Mouse (Mus musculus): ENCODE data around the gene Gm10273.

Gm10273 gene

DNA sequence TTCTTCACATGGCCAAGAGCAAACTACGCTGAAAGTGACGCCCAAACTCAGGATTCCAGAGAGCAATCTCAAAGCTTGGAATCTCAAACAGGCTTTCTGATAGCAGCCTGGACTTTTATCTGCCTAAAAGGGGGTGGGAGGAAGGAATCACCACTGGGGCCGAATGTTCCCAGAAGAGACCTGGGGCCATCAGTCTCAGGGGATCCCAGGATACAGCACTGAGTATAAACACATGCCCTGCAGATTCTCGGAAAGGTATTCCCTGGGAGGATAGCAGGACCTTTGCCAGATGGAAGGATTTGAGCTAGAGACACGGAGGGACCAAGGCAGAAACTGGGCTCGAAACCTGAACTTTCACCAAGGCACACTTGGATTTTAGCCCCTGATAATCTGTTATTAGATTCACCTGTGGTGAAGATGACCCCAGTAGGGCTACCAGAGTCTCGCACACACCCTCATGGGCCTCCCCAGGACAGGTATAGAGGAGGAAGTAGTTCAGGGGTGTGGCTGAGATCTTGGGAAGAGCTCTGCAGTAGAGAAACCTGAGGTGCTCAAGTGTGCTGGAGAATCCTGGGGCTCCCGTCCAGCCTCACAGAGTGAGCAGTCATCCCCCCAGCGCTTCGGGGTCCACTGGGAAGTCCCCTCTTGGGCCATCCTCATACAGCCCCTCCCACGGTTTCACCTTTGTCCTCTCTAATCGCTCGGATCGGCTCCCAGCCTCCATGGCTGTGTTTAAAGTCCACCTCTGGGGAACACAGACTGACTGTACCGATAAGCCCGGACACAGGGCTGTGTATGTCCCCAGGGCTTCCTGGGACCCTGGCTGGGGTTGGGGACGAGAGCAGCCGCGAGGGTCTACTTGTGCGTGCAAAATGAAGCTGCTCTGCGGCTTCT lies 7.7 kb downstream of the Gm10273 start, which contains the start of gene Pla2g12b:
Gene Pla2g12b (plus strand): TSS at position 762 of the 894 bp plus-strand sequence.
- DNase-seq (ENCODE audit: low spot score), result no peak

DNA sequence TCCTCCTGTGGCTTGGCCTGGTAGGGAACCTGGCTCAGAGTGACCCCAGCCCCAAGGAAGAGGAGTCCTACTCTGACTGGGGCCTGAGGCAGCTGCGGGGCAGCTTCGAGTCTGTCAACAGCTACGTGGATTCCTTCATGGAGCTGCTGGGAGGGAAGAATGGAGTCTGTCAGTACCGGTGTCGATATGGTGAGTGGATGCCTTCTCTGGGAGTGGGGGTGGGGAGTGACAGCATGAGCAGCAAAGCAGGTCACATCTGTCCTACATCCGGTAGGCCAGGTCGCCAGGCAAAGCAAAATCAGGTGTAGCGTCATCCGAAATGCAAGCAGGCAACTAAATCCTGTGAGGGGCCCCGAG lies 8.3 kb downstream of the Gm10273 start:
- DNase-seq (ENCODE audit: low spot score), result no peak

DNA sequence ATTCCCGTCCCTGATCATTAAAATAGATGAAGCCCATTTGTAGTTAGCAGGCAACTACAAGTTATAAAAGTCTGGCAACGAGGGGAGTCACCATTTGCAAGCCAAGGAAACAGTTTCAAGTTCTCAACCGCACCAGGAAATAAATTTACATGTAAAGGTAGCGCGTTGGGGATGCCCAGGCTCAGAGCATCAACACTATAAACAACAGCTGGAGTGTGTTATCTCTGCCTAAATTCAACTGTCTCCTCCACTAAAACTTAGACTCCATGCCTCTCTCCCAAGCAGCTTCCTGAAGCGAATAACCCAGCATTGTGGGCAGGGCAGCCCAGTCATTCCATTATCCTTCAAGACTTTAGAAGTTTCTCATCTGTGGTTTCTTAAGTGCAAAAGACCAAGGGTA lies 13.1 kb downstream of the Gm10273 start:
- no peak for DNase-seq (ENCODE audit: low spot score)

DNA sequence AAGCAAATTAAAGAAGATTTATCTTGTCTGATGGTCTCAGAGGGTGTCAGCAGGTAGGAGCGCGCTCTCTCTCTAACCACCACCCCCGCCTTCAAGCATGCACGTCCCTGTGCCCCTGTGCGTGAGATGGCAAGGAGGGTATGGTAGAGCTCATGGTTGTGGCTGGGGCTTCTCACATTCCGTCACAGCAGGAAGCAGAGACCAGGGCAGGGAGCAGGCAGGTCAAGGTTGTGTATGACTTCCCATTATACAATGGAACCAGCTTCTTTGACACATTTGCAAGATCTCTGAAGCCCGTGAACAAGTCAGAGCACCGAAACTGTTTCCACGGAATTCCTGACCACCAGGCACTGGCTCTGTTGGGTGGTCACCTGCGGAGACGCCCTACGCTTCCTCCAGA lies 14.8 kb downstream of the Gm10273 start:
- DNase-seq (ENCODE audit: low spot score), result no peak

DNA sequence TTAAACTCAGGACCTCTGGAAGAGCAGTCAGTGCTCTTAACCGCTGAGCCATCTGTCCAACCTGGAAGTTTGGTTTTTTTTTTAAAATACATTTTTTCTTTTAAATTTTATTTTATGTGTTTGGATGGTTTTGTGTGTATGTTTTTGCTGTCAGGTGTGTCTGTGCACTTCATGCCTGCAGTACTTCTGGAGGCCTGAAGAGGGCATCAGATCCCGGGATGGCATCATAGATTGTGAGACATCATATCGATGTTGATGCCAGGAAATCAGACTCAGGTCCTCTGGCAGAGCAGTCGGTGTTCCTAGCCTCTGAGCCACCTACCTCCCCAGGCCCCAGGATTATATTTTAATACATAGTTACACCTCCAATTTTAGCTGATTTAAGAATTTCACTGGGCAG lies 18.3 kb downstream of the Gm10273 start:
- no peak for DNase-seq (ENCODE audit: low spot score)

DNA sequence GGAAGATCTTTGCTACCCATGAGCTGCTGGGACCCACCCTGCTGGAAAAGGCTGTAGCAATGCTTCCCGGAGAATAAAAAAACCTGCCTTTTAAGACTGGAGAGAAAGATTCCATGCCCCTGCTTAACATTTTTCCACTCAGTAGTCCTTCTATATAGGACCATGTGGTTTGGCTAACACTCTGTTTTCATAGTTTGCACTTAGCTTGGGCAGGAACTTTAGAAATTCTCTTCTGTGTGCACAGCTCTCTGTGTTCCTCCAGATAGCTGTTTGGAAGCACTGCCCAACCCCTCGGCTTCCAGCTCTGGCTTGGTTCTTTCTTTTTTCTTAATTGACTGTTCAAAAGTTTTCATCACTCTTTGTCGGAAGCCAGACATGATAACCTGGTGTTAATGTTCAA lies 21.2 kb downstream of the Gm10273 start:
- no peak for DNase-seq (ENCODE audit: low spot score)

DNA sequence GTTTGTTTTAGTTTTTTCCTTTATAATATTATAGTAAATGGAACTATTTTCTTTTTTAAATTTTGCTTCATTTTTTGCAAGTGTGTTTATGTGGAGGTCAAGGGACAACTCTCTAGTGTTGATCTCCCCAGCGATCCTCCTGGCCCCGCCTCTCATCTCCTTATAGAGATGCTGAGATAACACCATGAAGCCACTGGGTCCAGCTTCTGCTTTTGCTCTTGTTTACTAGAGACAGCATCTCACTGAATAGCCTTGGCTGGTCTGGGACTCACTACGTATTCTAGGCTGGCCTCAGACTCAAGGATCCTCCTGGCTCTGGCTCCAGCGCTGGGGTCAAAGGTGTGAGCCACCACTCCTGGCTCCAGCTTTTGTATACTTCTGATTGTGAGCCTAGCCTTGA lies 24.1 kb downstream of the Gm10273 start:
- no peak for DNase-seq (ENCODE audit: low spot score)

DNA sequence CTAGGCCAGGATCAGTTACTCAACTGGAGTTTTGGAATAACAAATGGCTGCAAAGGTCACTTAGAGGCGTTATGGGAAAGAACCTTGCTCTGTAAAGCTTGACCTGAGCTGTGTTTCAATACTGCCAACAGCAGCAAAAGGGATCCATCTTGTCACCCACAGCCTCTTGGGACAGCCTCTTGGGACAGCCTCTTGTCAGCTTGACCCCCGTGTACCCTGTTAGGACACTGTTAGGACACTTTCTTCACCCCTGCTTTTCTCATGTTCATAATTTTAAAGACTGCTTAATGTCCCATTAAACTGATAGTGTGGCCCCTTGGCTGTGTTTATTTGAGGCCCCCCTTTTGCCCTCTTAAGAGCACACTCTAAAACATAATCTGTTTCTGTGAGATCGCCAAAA lies 29.0 kb downstream of the Gm10273 start:
- DNase-seq (ENCODE audit: low spot score), result no peak

DNA sequence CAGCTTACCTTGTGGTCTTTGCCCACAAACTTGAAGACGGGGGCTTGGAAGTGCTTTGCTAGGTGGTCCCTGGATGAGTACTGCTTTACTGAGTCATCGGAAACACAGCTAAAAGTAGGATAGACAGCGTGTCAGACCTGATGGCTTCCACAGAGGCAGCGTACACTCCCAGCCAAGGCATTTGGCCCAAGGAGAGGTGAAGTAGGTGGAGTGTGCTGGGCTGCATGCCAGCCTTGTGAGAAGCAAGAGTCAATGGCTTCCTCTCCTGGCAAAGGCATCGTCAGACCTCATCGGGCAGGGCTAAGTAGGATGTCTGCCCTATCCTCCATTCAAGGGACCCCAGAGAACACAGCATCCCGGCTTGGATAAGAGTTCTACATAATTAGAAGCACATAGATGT lies 29.9 kb downstream of the Gm10273 start:
- no peak for DNase-seq (ENCODE audit: low spot score)

DNA sequence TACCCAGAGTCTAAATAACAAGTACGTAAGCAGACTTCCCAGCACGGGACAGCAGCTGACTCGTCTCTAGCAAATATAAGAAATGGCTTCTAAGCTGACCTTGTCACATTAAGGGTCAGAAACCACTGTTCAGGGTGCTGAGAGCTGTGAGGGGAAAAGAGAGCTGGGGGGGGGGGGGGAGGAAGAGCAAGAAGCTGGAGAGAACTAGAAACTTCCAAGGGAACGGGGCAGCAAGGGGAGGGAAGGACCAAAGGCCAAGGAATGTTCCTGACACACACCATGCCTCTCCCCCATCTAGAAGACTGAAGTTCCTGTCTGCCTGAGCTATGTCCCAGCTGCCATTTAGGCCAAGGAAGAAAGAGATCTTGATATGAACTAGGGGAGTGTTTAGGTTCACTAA lies 30.9 kb downstream of the Gm10273 start:
- DNase-seq (ENCODE audit: low spot score), result no peak

DNA sequence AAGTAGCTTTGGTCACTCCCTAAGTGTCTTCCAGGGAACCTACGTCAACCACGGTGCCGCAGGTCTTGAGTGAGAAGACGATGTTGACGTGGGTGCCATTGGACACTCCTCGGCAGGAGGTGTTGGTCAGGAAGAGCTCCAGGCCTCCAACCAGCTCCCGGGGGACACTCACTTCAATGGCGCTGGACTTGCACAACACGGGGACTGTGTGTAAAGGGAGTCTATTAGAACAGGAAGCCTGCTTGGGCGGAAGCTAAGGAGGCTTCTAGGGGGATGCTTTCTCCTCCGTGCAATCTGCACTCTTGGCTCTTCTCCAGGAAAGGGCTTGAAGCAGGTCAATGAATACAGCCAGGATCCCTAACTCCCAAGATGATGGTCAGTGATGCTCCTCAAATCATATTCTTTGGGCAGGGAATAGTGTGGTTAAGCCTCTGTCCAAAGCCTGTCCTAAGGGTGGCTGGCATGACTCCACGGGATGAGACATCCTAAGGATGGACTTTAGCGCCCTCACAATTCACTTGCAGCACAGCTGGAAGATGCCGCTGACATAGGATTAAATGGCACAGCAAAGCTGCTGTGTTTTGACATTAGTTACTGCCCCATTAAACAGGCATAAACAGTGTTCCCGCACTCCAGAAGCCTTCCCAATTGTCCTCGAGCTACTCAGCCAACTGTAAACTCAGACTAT lies 34.2 kb downstream of the Gm10273 start:
- DNase-seq (ENCODE audit: low spot score), result no peak

DNA sequence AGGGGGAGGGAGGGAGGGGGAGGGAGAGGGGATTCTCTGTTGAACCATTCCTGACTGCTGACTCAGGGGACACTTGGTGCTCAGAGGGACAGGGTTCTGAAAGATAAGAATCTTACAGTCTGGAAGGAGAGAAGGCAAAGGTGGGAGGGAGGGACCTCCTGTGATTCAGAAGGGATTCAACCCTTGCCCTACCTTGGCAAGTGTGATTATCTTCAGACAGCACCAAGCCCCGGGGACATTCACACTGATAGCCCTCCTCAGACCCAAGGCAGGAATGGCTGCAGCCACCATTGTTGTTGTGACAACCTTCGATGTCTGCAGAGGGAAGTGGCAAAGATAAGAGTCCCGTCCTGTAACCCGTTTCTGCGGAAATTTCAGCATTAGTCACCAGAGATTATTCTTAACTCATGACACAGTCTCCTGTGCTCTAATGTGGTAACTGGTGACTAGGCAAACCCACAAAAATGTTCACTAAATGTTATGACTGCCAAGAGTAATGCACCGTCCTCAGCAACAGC lies 35.3 kb downstream of the Gm10273 start:
- DNase-seq (ENCODE audit: low spot score), result no peak

DNA sequence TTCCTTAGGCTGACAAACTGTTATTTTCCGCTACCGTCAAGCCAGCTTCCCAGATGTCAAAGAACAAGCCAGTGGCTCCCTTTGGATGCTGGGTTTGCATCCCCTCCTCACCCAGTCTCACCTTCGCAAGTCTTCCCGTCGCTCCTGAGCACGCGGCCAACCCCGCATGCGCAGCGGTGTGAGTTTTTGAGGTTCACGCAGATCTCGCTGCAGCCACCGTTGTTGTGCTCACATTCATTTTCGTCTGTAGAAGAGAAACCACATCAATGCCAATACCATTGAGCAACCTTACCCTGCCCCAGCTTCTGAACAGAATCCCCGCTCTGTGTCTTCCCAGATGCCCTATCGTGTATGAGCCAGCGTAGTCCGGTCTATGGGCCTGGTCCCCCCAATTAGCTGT lies 40.3 kb downstream of the Gm10273 start:
- no peak for DNase-seq (ENCODE audit: low spot score)

DNA sequence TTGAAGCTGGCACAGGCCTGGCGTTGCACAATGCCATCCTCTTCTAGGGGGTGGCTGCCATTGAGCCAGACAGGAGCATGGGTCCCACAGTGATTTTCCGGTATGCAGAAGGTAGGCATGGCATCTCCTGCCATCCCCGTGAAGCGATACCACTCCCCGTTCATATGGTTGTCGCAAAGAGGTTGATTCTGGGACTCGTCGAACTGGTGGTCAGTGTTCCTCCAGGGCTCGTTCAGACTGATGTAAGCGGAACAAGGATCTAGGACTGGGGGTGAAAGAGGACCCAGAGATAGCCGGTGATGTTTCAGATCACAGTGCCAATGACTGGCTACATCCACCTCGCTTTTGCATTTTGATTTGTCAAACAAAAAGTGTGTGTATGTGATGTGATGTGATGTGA lies 43.2 kb downstream of the Gm10273 start:
- DNase-seq (ENCODE audit: low spot score), result no peak

DNA sequence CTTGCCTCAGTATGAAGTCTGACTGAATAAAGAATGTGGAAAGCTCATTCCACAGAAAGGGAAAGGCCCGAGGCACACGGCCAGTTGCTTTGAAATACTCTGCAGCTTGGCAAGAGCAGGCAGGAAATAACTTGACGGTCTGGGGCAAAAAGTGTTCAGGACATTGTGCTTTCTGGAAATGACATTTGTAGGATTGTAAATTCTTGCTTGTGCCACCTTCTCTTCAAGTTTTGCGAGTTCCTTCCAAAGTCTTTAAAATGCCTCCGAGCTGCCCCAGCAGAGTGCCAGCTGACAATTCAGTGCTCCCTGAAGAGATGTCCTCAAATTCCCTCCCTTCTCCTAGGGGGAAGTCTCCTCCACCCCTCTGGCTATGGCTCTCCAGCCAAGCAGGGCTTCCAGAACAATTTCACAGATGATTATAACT lies 44.1 kb downstream of the Gm10273 start:
- peak; percentile 8 for DNase-seq (ENCODE audit: low spot score)

DNA sequence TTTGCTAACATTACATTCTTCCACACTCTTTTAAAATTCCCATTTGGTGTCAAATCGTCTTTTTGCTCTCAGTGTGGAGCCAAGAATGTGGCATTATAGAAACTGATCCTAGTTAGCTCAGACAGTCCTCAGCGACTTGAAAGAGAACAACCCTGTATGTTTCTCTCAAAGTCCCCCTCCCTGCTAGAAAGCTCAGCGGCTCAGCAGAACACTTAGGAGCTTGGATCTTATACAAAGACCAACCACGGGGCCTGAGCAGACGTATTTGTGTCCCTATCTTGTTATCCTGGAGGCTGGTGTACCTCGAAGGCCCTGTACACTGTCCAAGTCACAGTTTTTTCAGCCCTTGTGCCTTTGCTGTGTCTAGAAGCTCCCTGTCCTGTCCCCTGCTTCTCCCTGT lies 44.7 kb downstream of the Gm10273 start:
- DNase-seq (ENCODE audit: low spot score), result no peak

DNA sequence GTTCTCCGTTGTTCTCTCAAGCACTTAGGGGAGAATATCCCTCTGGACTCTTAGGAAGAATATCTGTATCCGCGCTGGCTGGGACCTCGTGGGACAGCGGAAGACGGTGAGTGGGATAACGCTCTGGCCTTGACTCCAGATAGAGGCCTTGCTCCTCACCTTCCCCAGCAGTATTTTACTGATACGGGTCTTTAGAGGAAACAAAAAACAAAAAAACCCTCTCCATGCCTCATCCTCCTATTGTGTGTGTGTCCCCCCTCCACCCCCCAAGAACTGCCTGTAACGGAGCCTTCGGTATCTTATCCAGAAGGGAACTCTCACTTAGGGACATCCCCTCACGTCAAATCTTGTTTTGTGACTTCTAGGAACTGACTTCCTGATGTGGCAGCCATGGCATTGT lies 46.3 kb downstream of the Gm10273 start, which contains the start of gene Oit3:
Gene Oit3 (minus strand): TSS at position 44 of the 400 bp plus-strand sequence.
- DNase-seq (ENCODE audit: low spot score), result no peak

DNA sequence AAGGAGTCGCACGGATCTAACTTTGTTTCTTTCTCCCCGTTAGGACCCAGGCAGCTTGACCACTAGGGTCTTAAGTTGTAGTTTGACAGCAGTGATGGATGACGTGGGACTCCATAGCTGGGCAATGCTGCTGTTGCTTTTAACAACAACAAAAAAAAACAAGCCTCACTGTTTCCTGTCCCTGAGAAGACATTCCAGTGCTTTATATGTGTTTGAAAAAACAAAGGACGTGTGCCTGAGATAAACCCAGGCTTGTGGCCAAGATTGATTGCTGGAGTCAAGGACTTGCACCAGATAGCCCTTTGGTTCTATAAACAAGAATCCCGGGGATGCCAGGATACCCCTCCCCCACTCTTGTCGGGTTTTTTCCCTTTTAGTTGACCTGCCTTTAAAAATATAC lies 47.8 kb downstream of the Gm10273 start:
- no peak for DNase-seq (ENCODE audit: low spot score)

DNA sequence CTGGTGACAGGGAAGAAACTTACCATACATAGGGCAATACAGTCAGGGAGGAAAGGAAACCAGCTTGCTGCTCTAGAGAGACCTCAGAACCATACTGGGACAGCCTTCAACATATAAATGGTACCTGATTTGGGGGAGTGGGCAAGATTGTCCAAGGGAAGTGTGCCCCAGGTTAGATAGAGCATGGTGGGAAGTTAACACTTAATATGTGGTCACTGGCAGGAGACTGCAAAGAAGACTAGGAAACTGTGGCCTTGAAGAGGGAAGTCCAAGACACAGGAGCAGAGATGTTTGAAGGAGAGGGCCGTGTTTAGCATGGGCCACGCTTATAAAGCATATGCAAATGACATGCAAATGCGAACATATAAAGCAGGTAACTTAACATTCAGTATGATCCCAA lies 48.7 kb downstream of the Gm10273 start:
- DNase-seq (ENCODE audit: low spot score), result no peak

DNA sequence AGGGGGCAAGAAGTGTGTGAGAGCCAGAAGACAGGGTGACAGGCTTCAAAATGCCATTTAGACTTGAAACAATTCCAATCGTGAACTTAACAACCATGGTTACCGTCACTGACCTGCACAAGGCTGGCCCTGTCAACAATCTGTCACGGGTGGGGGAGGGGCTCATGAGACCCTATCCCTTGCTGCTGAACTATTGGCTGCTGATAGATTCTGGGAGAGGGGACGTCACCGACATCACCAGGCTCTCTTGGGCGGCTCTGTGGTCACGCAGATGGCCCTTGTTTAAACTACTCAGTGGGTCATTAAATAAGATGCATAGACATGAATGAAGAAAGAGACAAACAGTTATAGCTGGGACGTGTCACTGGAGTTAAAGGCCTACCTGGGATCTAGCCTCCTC lies 49.2 kb downstream of the Gm10273 start:
- DNase-seq (ENCODE audit: low spot score), result no peak

Data from ovary, postnatal 10 days (tissue).